Mouse (Mus musculus): ENCODE measurements around the gene Calm3.
"Not testable (repeated sequence)": the region's sequence is repeated elsewhere in the genome, so short reads cannot be mapped to it uniquely, and the experiment has no call there.

Gene Calm3

GRCm38 (mm10) chr7:16924037-16924834 is at the start of gene Calm3:
Gene Calm3 (minus strand): TSS chr7:16924114.
- peak; percentile 99 for DNase-seq

DNA sequence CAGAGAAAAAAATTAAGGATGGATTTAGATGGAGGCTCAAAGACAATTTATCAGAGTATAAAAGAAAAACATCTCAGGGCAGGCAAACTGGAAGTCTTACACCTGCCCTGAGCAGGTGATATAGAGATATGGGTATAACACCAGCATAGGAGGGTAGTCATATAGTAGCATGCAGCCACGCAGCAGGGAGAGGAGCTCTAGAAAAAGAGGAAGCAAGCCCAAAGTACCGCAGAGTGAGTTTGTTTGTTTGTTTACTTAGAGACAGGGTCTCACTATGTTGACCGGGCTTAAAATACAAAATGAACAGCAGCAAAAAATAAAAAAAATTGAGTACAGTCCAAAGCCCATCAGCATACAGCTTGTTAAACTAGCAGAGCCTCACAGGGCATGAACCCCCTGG is 47.2 kb upstream of the Calm3 start:
- DNase-seq: no peak

GRCm38 (mm10) chr7:16968414-16968813 is 44.5 kb upstream of the Calm3 start:
- no peak for DNase-seq

GRCm38 (mm10) chr7:16961678-16962077 is 37.8 kb upstream of the Calm3 start:
- no peak for DNase-seq

DNA sequence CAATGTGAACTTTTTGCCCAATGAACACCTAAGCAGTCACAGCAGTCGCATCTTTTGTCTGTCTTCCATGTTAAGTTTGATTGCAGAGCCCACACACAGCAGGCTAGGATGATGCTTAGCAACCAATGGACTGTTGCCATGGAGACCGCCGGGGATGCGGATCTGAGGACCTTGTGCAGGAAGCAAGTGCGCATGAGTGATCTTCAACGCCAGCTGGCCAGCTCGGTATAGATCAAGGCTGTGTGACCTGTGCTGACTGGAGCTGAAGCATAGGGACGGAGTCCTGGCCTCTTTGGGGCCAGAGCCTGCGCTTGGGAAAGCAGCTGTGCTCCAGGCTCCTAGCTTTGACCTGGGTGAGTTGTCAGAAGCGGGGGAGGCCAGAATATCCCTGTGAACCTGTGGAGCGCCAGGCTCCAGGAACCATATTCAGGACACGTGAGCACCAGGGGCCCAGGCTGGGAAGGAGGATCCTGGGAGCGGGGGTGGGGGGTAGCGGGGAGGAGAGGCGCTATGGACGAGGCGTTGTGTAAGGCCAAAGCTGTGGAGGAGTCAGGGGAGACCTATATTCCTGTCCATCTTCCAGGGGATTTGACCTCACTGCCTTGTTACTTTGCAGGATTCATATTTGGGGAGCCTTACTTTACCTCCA is 35.7 kb upstream of the Calm3 start, which contains the start of gene Pnmal1:
TSS of gene Pnmal1 (plus strand) at position 141 of the 649 bp plus-strand sequence.
- no peak for DNase-seq

DNA sequence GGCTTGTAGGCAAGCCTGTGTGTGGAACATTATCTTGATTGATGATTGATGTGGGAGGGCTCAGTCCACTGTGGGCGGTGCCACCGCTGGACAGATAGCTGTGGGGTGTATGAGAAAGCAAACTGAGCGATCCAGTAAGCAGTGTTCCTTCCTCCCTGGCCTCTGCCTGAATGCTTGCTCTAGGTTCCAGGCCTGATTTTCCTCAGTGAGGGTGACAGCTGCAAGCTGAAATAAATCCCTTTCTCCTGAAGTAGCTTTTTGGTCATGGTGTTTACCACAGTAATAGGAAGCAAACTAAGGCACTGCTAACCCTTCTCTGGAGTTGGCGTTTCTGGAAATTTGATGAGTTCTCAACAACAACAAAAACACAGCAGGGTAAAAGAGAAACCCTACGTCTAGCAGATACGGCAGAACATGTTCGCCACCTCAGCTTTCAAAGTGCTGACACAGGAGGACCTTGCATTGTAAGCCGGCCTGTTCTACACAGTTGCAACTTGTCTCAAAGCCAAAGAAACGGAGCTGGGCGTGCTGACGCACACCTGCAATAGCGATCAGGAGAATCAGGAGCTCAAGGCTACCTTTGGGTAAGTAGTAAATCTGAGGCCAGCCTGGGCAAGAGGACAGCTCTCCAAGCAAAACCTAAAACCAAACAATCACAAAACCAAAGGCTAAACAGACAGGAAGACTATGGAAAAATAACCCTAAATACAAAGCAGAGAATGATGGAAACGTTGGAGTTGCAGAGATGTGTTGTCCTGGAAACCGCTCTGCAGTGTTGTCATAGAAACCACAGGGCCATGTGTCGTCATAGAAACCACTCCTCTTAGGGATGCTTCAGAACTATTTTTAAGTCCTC is 32.7 kb upstream of the Calm3 start:
- no peak for DNase-seq

DNA sequence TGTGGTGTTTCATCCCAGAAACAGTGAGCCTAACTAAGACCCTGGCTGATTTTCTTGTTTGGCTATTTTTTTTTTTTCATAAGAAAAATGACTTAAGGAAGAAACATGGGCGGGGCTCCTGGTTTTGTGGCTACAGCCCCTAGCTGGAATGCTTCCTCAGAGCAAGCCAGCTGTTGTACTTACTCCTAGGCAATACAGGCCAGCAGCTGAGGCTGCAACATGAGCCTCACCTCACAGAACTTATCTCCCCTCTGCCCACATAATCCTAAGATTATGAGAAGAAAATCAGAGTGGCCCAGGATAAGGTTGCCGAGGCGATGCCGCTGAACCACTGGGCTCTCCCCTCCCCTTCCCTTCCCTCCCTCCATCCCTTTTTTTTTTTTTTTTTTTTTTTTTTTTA is 31.8 kb upstream of the Calm3 start:
- DNase-seq: no peak

DNA sequence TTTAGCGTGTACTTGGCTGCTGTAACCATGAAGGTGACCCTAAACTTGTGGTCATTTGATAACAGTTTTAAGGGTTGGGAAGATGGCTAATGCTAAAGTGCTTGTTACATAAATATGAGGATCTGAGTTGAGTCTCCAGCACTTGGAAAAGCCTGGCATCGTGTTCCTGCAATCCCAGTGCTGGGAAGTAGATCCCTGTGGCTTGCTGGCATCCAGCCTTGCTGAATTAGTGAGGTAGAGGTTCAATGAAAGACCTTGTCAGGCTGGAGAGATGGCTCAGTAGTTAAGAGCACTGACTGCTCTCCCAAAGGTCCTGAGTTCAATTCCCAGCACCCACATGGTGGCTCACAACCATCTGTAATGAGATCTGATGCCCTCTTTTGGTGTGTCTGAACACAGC is 29.9 kb upstream of the Calm3 start:
- DNase-seq: not testable (repeated sequence)

DNA sequence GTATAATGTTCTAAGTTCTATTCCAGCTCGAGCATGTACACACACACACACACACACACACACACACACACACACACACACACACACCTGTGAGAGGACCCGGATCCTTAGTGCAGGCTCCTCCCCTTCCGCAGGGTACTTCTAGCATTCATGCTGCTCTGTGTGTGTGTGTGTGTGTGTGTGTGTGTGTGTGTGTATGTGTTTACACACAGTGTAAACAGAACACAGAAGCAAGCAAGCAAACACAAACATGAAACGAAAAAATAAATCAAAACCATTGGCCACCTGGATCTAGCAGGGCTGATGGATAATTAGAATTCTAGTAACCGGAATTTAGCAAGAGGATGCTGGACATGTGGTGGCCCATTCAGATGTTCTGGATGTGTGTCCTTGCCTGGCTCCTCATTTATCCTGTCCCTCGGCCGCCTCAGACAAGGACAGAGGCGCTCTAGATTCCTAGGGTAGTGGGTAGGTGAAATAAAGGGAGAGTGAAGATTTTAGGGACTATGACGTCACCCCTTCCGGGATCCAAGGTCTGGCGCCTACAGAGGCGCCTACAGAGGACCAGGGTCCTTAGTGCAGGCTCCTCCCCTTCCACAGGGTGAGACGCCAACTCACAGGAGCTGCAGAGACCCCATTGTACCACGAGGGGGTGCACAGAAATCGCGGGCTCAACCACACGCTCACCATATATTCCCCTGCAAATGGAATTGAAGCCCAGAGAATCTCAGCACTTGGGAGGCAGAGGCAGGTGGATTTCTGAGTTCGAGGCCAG is 27.1 kb upstream of the Calm3 start:
- DNase-seq: peak; percentile 58 to 80

DNA sequence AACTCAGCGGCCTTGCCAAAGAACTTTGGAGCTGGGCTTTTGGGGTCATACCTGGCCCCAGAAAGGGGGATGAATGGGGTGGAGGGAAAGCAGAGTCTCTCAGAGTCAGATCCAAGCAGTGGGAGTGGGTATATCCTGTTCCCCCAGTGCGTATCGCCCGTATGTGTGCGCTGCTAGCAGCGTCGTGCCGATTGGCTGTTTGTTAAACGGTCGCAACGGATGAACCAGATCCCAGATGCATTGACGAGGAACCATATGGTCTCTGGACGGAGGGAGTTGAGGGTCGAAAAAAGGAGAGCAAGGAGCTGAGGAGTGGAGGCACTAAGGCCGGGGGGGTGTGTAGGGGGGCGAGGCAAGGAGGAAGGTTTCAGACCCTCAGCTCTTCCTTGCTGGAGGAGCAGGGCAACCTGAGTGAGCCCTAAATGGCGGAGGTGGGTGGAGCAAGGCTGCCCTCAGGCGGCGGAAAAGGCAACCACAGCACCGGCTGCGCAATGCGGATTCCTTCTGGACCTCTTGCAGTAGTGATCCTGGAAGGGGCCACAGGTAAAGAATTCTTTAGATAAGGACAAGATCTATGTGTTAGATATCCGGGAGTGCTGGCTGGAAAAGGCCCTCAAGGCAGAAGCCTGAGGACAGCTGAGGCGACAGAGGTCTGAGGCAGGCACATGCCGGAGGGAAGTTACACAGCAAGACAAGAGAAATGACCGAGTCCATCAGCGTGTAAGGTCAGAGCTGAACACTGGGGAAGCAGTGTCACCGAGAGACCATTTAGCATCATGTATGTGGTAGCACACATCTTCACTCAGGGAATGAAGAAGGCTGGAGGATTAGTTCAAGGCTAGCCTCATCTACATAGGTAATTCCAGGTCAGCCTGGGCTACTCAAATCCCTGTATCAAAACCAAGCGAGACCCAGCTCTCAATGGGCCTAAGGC is 26.3 kb upstream of the Calm3 start:
- DNase-seq: peak; percentile 53 to 65

- DNase-seq: no peak
These were observed 25.1 kb upstream of the Calm3 start for GRCm38 (mm10) chr7:16948923-16949458.

GRCm38 (mm10) chr7:16947959-16948361 is 24.0 kb upstream of the Calm3 start:
- DNase-seq: no peak

DNA sequence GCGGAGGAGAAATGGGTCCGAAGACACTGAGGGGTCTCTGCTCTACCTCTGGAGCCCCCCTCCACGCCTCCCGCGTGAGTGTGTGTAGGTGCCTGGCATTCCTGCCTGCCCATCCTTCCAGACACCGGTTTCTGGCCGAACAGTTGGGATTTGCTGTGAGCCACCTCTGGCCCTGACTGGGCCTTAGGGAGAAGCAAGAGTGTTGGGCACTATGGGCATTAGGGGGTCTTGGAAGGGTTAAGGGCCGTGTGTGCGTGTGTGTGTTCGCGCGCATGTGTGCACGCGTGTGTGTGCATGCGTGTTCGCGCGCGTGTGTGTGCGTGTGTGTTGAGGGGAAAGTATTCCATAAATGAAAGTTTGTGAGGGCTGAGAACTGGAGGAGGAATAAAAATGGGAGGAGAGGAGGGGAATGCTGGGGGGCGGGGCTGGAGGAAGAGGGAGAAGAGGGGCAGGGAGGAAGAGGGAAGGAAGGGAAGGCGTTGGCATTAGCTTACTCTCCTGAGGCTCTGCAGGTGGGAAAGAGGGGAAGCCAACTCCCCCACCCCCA is 23.5 kb upstream of the Calm3 start:
- DNase-seq: no peak

DNA sequence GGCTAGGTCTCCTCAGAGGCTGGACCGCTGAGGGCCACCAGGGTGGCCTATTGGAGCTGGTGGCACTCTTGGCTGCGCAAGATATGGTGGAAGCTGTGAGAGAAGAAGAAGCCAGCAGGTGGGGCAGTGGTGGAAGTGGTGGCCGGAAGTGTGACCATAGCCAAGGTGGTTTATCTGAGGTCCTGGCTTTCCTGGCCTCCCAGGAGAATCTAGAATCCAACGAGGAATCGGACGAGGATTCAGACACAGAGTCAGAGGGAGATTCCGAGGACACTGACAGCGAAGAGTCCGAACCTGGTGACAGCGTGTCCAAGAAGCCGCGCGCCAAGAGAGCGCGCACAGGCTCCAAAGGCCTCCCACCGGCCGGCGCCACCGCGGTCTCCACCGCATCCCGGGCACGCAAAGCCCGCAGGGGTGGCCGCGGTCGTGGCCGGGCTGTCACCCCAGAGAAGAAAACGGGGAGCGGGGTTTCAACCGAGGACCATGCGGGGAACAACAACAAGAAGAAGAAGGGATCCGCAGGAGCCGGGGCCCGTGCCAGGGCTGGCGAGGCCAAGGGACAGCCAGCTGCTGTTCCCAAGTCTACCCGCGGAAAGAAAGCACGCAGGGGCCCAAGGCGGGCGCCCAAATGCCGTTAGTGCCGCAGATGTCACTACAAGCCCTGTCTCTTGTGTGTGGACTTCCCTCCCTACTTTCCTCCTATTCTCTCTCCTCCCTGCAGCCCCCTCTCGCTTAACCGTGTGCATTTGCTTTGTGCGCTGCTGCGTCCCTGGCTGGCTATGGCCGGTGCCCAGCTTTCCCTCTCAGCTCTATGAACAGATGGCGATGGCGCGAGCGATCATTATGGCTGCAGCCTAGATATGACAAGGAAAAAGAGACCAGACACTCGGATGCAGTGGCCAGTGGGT is 22.8 kb upstream of the Calm3 start:
- no peak for DNase-seq

- no peak for DNase-seq
These were observed 21.5 kb upstream of the Calm3 start for GRCm38 (mm10) chr7:16945419-16945818.

- no peak for DNase-seq
These were observed 20.9 kb upstream of the Calm3 start for GRCm38 (mm10) chr7:16944808-16945315.

DNA sequence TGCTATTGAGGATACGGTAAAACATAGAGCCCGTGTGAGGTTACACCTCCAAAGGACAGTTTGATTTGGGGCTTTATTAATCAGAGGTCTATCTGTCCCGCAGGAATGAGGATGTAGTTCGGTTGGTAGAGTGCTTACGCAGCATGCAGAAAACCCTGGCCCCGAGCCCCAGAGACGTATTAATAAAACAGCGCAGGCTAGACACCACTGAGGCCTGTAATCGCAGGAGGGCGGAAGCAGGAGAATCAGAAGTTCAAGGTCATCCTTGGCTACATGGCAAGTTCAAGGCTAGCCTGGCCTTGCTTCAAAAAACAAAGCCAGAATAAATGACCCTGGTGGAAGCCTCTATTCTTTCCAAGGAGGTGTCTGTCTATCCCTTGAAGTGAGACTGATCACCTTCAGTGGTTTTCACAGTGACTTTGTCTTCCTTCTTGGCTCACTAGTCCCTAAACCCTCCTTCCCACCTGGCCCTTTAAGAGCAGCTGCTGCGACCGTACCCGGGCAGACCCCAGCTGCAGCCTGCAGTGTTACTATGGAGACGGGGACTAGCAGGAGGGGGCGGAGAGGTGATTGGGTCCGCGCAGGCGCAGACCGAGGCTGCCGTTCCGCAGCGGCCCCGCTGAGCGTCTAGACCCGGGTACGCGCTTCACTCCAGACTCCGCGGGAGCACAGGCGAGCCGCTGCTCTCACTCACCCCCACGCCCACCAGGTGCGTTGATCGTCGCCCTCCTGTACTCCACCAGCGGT is 20.3 kb upstream of the Calm3 start, which contains the start of gene Pnmal2:
TSS of gene Pnmal2 (plus strand) at position 622 of the 747 bp plus-strand sequence.
- DNase-seq: peak; percentile 49 to 63

DNA sequence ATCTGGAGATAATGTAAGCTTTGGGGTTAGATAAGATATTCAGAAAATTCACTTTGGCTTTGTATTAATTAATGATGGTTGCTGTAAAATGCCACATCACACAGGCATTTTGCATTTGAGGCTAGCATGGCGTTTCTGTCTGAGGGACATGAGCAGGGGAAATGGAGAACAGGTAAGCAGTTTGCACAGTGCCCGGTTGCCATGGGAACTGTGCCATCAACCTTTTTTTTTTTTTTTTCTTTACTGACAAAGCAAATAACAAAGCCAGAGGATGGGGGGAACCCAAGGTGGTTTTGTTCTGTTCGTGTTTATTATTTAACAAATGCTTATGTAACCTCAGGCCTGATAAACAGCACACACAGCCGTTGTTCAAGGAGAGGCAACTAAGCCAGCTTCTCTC is 18.9 kb upstream of the Calm3 start:
- no peak for DNase-seq

GRCm38 (mm10) chr7:16940292-16940691 is 16.4 kb upstream of the Calm3 start:
- no peak for DNase-seq

Measured in lung, adult 18-20 months (tissue).